Mouse (Mus musculus): ENCODE data around the gene Lhx8.

GRCm38 (mm10) chr3:154372688-154373087 is 42.2 kb upstream of the Lhx8 start:
- no peak for TF ChIP-seq CTCF (IDR thresholded peaks at IDR 0.05; ENCODE audit: low read depth)
- TF ChIP-seq EP300 (IDR thresholded peaks at IDR 0.05; ENCODE audit: low read depth): no peak

Measured in liver, postnatal 0 days (tissue).